Mouse (Mus musculus) right cerebral cortex, postnatal 4 days (tissue): ENCODE results near the gene Mak.
"Not testable (repeated sequence)": the region's sequence is repeated elsewhere in the genome, so short reads cannot be mapped to it uniquely, and the experiment has no call there.

ENCODE experiments used
- DNase-seq: peaks from one replicate; pipeline ENCODE4 v3.0.0-alpha.2; 2022

The Mak gene

GRCm38 (mm10) chr13:40994487-40995263 is 84.8 kb downstream of the Mak start:
- DNase-seq = no peak

- DNase-seq = no peak
Measured at GRCm38 (mm10) chr13:40988418-40988817, 91.1 kb downstream of the Mak start.

- not testable (repeated sequence) for DNase-seq
Measured at GRCm38 (mm10) chr13:40987608-40988303, 91.8 kb downstream of the Mak start.

DNA sequence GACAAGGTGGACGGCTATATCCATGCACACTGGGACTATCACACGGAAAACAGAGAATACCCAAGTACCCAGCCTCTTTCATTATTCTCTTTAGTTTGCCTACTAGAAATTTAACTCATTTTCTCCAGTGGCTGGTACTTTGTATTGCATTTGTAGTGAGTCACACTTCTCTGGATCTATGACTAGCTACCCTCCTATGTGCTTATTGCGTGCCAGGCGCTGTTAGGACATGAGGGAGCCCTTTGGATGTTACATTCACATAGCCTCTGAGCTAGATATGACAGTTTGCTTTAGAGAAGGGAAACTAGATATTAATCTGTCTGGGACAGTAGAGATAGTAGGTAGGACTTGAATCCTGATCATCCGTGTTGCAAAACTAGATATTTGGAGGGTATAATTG is 93.4 kb downstream of the Mak start:
- DNase-seq = no peak

DNA sequence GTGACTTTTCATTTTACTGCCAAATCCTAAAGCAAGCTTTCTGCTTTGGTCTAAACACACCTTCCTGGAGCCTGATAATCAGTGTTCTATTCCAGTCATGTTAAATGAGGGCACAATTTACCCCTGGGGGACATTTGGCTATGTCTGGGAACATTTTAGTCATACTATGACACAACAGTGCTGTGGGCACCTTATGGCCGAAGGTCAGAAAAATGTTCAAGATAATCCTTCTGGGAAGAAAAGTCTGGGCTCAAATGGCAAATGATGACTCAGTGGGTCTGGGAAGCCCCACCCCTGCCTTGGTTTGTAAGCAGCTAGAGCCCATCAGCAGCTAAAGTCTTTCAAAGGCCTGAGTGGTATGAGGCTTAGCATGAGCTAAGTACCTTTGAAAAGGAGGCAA is 96.7 kb downstream of the Mak start:
- DNase-seq = no peak

- DNase-seq = no peak
Measured at GRCm38 (mm10) chr13:40979321-40979720, 100.2 kb downstream of the Mak start.

DNA sequence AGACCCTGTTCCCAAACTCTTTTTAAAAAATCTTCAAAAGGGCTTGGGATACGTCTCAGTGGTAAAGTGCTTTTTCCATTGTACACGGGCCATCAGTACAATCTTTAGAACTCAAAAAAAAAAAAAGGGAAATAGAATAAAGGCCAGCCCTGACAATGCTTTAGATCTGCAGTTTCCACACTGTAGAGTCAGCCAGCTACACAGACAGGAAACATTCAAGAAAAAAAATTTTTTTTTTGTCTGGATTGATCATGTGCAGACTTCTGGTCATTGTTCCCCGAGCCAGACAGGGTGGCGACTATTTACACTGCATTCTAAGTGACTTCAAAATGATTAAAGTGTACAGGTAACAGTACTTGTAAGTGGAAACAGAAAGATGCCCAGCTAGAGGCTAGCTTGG is 100.9 kb downstream of the Mak start:
- no peak for DNase-seq

- peak; percentile 7 for DNase-seq
Measured at GRCm38 (mm10) chr13:40977609-40978008, 101.9 kb downstream of the Mak start.
